Mouse (Mus musculus) bone marrow, adult 2 months (tissue): Measurements from ENCODE around the gene Gpatch3.

Experiments used
- CTCF ChIP-seq: fragments of 200-500 bp; IDR thresholded peaks from 2 replicates; pipeline ENCODE4 v1.5.1; 2011; ENCODE audit warnings: low read length, control low read depth; ENCODE audit not compliant: control insufficient read depth, insufficient read depth
- POLR2A ChIP-seq: fragments of 200-500 bp; IDR thresholded peaks from 2 replicates; pipeline ENCODE4 v1.6.1; 2011; ENCODE audit warnings: low read depth, mild to moderate bottlenecking, control low read depth, low read length, borderline replicate concordance; ENCODE audit not compliant: control insufficient read depth

DNA sequence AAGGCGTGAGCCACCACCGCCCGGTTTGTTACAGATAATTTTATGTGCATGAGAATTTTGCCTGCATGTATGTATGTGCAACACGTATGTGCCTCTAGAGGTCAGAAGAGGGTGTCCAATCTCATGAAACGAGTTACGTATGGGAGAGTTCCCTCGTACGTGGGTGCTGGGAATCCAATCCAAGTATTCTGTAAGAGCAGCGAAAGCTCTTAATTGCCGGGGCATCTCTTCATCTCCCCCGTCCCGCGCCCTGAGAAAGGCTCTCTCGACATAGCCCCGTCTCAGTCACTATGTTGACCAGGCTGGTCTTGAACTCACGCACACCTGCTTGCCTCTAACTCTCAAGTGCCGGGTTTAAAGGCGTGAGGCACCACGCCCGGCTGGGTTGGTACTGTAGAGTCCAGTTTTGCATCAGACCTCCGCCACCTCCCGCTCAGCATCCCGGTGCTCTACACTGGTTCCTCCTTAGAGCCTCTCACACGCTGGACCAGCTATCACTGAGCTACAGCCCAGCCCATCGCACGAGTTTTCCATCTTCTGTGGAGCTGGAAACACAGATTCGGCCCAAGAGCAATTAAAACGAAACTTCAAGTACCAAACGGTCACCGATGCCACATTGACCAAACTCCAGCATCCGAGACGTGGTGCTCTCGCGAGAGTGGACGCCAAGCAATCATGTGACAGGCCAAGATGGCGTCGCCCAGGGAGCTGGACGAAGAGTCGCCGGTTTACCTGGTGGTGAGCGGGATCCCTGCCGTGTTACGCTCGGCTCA is at the start of gene Gpatch3:
- TF ChIP-seq POLR2A (peak; percentile 95), CTCF (peak; percentile 19; the same call in 1 of the 2 replicates)
